Mouse (Mus musculus): Measurements from ENCODE around the gene Evc2.

Gene Evc2

DNA sequence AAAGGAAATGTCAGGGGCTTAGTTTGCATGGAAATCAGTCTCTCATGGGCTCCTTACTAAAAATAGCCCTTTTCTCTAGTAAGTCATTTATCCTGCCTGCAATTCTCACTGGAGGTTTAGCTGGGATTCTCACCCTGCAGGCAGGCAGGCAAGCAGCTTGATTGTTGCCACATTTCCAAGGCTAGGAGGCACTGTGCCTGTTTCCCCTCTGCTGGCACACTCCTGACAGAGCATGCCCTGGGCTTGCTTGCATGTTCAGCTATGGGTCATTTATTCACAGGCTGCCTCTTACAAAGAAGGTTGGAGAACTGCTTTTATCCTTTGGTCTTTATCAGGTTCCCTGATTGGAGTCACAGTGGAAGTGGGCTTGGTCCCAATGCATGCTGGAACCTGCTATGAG, 27.5 kb downstream of the Evc2 start:
- no peak for DNase-seq (ENCODE audit: low spot score in 2 of 2)

DNA sequence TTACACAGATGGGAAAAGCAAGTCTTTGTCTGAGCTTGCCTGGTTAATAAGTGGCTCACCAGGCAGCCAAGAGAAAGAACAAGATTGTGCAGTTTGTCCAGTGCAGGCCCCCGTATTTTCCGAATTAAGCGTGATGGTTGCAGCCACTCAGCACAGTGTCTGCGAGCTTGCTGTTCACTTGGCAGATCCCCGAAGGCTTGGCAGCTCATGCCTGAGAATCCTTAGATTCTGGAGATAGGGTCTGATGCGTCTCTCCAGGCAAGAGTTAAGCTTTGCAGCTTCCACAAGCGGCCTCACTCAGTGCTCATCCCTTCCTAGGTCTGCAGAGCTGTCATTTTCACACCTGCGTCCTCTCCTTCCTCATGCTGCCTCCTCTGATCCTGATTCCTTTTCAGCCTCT, 30.5 kb downstream of the Evc2 start:
- no peak for DNase-seq (ENCODE audit: low spot score in 2 of 2)

DNA sequence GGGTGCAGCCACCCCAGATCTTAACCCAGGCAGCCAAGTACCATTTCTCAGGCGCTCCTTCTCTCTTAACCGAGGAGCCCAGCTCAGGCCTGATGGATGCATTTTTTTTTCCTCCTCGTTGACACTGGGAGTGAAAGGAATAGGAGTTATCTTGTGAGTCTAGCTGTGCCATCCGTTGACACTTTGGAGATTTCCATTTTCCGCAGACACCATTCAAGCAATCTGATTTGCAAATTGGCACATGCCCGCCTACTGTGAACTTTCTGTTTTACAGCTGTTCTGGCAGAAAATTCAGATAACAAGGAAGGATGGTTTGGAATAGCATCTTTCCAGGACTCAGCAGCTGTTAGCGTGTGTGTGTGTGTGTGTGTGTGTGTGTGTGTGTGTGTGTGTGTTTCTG, 39.1 kb downstream of the Evc2 start:
- DNase-seq (ENCODE audit: low spot score in 2 of 2), result no peak

DNA sequence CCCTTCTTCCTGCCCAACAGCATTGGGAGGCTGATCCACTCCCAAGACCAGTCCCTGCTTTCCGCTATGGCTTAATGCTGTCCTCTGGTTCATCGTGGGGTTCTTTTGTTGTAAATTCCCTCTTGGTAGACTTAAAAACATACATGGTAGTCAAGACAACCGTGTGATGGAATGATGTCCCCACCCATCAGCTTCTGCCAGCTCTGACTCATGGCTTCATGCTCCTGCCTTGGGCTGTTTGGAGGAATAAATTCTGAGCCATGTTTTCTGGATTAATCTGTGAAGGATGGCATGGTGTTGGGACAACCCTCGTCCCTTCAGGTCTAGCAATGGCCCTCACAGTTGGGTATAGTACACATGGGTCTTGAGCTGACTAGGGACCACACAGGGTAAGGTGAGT, 42.3 kb downstream of the Evc2 start:
- no peak for DNase-seq (ENCODE audit: low spot score in 2 of 2)

DNA sequence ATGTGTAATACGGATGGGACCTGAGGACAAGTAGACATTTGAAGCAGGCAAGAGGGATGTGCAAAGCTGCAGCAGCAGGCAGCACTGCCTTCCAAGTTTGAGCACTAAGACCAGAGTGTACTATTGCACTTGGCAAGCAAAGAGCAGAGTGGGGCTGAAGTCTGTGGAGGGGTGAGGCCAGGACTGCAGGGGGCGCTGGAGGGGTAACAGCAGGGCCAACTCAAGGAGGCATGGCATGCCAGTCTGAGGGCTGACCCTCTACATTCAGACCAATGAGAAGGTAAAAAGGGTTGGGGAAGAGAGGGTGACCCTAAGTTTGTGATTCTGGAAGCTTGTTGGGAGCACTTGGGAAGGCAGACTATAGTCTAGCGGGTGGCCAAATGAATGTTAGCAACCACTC, 45.3 kb downstream of the Evc2 start:
- no peak for DNase-seq (ENCODE audit: low spot score in 2 of 2)

DNA sequence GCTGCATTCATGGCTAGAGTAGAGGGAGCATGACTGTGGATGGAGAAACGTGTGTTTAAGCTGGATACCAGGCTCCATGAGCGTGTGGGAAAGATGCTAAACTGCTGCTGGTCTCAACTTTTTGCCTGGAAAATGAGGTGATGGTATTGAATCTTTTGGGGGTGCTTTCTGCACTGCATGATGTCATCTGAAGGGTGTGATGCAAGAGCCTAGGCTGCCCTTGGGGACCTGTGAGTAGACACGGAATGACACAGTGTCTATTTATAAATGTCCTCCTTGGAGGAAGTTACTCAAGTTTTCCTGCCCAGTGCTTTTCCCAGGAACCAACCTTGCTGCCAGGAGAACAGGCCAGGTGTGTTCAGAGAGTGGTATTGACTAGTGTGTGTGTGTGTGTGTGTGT, 50.3 kb downstream of the Evc2 start:
- DNase-seq (ENCODE audit: low spot score in 2 of 2), result no peak

DNA sequence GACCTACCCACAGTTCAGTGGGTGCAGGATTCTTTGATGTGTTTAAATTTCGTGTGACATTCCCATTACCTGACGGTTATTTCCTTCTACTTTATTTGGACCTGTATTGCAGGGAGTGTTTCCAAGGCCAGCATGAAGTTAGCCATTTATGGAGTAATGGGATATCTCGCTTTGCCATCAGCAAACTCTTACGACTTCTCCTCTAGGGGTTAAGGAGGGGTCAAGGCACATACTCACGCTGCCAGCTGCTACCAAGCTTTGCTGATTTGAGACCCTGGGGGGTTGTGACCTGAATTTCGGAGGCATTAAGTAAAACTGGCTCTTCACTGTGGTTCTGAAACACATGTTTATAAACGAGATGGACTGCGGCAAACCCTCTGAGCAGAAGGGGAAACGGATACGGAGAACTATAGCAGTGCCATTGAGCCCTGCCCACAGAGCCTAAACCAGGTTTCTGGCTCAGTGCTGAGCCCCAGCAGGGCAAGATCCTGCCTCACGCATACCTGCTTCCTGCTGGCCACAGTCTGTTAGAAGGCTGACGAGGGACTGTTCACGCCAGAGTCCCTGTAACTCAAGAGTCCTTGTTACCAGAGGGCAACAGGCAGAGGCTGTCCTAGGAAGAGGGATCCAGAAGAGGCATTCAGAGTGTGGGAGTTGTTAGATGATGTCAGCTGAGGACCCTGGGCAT, 51.7 kb downstream of the Evc2 start:
- DNase-seq (ENCODE audit: low spot score in 2 of 2), result no peak

DNA sequence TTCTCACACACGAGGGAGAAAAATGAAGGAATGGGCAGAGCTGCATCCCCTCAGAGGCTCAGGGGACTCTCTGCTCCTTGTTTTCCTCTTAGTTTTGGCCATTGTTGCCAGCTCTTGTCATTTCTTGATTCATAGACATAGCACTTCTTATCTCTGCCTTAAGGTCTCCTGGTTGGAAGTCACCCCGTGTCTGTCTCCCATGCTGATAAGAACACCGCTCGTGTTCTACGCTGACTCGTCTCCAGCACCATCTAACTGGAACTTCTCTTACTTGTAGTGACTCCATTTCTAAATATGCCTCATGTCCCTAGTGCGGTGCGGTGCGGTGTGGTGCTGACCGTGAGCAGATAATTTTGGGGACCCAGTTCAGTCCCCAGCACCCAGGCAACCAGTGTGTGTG, 52.6 kb downstream of the Evc2 start:
- DNase-seq (ENCODE audit: low spot score in 2 of 2), result no peak

DNA sequence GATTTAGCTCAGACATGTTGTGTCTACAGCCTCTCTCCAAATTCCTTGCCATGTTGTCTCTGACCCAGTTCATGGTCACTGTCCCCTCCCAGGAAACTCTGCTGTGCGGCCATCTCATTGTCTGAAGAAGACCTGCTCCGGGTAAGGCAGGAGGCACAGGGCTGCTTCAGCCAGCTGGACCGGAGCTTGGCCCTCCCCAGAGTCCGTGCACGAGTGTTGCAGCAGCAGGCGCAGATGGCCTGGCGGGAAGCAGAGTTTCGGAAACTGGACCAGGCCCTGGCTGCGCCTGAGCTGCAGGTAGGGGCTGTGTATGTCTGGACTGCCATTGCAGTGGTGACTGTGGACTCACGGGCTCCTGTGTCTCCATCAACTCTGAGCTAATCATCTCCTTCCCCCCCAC, 53.6 kb downstream of the Evc2 start:
- DNase-seq (ENCODE audit: low spot score in 2 of 2), result no peak

DNA sequence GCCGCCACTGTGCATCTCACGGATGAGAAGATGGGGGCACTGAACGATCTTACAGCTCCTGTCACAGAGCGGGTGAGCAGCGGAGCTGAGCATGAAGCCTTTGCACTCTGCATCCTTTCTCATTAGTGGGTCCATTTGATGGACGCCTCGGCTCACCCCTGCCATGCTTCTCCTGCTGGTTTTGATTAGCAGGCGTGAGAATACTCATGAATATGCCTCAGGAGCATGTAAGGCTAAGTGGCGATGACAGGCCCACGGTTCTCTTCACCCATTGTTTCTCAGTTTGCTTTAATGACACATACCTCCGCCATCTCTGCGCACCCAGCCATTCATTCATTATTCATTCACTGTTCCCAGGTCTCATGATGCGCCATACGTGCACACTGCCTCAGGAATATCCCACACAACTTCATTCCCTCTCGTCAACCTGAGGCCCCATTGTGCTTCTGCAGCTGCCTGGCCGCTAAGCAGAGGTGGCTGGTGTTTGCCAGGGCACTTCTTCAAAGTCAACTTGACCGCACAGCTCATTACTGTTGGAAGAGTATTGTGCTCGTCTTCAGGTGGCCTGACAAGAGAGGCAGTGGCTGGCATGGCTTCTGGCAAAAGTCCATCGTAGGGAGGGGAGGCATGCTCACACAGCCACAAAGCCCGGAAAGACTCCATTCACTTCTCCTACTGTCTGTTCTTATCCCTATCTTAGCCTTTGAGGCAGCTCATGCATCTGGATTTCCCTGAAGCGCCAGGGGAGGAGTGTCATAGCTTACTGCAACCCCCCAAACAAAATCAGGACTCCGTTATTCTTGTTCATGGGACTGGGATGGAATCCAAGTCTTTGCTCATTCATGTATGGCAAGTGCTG, 57.1 kb downstream of the Evc2 start:
- DNase-seq (ENCODE audit: low spot score in 2 of 2), result no peak

DNA sequence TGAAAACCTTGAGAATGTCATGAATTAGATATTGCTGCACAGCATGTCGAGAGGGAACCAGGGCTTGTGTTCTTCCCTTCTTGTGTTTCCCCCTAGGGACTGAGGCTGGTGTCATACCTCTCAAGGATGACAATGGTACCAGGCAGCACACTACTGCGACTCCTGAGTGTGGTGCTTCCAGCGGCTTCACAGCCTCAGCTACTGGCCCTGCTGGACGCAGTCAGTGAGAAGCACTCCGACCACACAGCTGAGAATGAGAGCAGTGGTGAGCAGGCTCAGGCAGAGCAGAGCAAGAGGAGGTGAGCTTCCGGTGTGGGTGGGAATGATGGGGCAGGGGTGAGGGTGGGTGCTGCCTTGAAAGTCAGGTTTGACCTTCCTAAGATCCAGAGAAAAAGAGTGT, 80.7 kb downstream of the Evc2 start:
- no peak for DNase-seq (ENCODE audit: low spot score in 2 of 2)

DNA sequence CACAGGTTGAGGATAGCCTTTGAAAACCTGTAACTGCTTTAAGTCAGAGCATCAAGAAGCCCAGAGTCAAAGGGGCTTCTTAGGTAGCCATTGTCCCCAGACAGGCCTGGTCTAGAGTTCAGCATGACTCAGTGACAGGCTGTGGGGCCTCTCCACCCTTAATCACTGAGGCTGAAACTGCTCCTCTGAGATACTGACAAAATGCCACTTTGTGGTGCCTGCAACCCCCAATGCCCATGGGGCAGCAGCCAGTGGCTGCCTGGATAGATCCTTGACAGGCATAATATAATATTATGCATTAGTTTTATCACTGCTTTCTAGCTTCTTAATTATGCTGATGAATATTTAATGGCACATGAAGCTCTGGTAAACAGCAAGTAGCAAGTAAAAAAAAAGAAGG, 88.9 kb downstream of the Evc2 start:
- no peak for DNase-seq (ENCODE audit: low spot score in 2 of 2)

DNA sequence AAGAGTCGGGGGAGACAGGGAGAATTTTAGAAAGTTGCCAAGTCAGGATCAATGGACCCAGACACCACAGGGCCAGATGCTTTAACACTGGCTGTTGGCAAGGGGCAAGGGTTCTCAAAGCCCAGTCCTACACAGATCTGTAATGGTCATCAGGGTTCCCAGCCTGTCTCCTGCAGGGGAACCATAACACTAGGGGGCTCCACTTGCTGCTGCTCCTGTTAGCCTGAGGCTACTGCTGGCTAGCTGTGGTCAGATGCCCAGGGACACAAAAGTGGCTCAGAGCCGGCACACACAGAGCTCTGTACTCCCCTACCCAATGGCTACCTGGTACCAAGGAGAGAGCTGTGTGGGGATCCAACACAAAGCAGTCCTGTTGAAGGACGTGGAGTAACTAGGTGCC, 97.1 kb downstream of the Evc2 start:
- no peak for DNase-seq (ENCODE audit: low spot score in 2 of 2)

DNA sequence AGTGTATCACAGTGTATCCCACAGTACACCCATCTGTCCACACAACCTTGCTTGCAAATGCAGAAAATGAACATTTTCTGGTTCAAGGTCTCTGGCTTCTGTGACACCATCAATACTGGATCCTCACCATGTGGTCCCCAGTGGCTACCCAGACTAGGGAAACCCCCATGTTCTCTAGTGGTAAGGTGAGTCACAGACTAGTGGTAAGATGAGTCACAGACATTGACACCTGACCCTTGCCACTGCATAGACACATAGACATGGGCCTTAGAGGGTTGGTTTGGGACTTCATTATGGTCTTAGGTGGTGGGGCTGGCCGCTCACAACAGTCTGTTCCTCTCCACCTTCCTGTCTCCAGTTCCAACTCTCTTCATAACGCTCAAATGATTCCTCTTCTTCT, 104.5 kb downstream of the Evc2 start:
- DNase-seq (ENCODE audit: low spot score in 2 of 2), result no peak

DNA sequence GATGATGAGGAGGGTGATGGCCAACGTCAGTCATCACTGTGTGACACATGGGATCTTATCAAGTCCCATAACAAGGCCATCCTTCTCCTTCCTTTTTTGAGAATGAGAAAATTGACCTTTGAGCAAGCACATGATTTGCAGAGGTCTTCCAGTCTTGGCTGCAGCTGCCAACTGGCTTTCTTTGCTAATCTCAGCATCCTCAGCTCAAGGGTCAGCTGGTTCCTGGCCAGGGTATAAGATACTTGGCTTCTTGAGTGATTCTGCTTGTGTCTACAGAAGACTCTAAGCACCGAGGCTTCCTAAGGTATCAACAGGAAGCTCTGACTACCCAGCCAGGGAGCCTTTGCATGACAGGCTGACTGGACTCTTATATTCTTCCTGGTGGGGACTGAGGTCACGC, 109.2 kb downstream of the Evc2 start:
- DNase-seq (ENCODE audit: low spot score in 2 of 2), result no peak

DNA sequence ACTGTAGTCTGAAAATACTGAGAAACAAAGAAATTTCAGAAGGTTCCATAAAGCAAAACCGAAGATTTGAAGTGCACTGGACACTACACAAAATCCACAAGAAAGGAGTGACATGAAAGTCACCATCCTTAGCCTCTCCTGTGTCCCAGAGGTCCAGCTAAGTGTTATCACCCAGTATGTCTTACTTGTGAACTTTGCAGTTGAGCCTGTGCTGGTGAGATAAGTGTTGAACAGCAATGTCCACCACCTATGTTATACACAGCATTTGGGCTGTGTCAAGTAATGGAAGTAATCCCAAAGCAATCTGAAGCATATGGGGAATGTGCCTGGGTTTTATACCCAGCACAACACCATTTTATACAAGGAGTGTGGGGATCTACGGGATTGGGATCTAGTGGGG, 118.3 kb downstream of the Evc2 start:
- no peak for DNase-seq (ENCODE audit: low spot score in 2 of 2)

DNA sequence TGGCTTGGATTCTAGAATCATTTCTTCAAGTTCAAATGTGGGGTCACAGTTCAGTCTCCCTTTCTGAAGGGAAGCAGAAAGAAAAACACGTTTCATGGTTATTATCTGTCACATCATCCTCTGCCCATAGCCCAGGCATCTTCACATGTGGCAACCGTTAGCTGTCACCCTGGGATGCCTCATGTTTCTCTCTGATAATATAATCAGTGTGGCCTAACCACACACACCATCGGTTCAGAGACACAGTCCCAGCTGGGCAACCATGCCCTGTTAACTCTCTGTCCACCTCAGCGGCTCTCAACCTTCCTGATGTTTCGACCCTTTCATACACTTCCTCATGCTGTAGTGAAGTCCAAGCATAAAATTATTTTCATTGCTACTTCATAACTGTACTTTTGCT, 118.9 kb downstream of the Evc2 start:
- DNase-seq (ENCODE audit: low spot score in 2 of 2), result no peak

DNA sequence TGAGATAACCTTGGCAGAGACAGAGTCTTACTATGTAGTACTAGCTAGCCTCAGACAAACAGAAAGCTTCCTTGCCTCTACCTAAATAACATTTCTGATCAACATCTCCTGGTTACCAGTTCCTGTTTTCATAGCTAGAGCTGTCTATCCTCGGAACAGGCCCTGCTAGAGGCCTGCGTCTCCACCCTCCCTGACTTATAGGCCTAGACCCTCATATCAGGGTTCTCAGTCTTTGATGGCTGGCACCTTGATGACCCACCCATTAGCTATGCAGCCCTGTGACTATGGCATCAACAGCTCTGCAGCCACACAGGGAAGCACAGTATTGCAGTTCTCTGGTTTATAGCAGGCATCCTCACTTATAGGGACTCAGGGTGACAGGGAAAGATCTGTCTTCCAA, 119.5 kb downstream of the Evc2 start:
- no peak for DNase-seq (ENCODE audit: low spot score in 2 of 2)

DNA sequence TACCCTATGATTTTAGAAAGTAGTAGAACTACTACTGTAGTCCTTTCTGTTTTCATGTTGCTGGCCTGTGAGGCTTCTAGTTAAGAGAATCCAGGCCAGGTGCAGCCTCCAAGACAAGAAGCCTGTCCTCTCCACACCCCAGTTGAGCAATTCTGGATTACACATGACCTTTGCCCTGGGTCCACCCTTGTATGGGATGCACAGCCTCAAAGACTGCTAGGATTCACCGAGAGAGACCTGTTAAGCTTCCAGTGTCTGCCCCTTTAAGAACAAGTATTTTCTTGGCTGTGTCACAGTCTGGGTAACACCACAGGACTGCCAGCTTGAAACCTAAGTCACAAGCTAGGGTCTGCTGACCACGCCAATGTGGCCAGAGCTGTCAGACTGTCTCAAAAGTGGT, 119.9 kb downstream of the Evc2 start:
- no peak for DNase-seq (ENCODE audit: low spot score in 2 of 2)

DNA sequence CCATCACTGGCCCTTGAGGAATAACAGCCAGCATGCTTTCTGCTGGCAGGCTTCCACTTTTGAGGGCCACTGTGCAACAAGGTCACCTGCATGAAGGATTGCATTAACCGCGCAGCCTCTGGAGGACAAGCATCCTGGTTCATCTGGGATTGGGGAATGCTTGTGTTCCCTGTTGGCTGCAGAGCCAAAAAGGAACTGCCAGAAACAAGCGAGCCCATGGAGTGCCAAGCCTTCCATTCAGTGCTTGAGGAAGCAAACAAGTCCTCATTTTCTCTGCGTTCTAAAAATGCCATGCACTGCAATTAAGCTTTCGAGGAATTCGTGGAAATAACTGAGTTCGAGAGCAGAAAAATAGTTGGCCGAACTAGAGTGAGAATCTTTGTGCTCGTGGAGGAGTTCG, 127.2 kb downstream of the Evc2 start:
- DNase-seq (ENCODE audit: low spot score in 2 of 2), result no peak

DNA sequence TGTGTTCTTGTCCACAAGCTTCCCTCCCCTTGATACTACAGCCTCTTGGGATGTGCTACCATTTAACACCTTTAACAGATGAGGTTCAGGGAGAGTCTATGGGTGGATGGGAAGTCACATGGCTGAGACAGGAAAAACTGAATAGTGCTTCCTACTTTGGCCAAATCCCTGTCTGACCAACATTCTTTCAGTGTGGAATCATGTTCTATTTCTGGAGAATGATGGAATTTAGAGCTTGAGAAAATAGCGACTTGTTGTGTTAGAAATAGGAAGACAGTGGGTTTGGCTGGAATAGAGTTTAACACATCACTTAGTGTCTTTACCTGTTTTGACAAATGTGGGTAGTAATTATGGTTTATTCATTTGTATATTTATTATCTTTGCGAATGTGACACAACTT, 129.3 kb downstream of the Evc2 start:
- DNase-seq (ENCODE audit: low spot score in 2 of 2), result no peak

DNA sequence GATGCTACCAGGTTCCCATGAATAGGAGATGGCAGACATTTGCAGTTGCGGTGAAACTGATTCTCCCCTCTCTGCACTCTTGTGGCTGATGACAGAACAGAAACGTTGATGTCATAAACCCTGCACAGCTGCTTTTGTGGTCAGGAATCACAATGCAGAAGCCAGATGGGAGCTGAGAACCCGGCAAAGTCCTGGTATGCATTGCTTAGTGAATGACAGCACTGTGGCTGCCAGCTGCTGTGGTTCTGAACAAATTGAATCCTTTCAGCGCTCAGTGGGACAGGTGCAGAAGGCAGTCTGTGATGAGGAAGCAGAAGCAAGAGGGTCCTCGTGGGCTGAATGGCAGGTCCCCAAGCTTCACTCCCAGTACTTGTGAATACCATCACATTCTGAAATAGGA, 130.7 kb downstream of the Evc2 start:
- DNase-seq (ENCODE audit: low spot score in 2 of 2), result no peak

DNA sequence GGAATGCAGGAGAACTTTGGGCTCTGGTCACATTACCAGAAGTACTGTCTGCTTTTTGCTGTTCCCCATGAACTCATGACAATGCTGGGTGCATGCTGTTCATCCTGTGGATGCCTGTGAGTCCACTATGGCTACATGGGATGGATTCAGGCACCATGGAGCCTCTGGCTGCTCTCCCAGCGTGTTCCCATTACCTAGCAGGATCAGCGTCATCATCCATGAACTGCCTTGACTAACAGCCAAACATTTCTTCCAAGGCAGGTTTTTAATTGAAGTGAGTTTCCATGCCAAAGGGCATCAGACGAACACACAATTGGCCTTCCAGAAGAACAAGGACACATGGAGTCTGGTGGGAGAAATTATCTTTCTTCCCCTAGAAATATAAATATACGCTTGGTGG, 133.3 kb downstream of the Evc2 start:
- DNase-seq (ENCODE audit: low spot score in 2 of 2), result no peak
